Mouse (Mus musculus) adrenal gland (tissue): ENCODE data around the gene Slc6a9.

Experiments used
- intact Hi-C: fragments of 180-260 bp; cut with DNase I; formaldehyde crosslinking; loops from one replicate; pipeline ENCODE4 v1.15.1; 2025

The Slc6a9 gene

GRCm38 (mm10) chr4:117839366-117839765 is 5.1 kb downstream of the Slc6a9 start:
- intact Hi-C loops = no loop called here

- intact Hi-C loops = no loop called here
Observed at GRCm38 (mm10) chr4:117840821-117841220, 6.5 kb downstream of the Slc6a9 start.

- intact Hi-C loops = no loop called here
Observed at GRCm38 (mm10) chr4:117841566-117841965, 7.3 kb downstream of the Slc6a9 start.

DNA sequence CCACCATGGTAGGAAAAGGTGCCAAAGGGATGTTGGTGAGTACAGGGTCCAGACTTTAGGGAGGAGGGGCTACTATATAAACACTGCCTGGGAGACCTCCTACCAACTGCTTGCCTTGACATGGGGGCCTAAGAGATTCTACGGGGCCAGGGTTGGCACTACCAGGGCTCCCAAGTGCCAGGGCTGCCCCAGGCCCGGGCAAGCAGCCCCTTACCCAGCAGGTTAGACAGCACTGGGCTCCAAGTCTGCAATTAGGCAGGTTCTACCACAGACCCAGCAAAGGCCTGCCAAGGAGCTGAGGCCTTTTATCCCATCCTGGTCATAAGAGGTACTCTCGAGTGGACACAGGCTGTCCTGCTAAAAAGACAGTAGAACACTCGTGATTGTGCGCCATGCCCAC is 8.8 kb downstream of the Slc6a9 start:
- intact Hi-C loops = no loop called here

DNA sequence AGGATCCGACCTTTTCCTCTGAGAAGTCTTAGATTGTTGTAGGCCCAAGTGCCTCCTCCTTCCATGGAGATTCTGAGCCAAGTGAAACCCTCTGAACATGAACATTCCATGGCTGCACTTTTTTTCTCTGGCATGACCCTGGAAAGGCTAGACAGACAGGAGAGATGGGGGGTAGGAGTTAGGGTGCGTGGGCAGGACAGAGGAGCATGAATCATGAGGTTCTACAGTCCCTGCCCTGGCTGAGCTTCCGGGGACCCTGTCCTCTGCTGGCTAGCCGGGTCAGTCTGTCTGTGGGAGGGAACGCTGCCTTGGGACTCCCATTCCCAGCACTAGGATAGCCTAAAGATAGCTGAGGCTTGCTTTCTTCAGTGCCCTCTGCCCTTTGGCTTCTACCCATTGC is 10.2 kb downstream of the Slc6a9 start:
- intact Hi-C loops = no loop called here

GRCm38 (mm10) chr4:117845316-117845715 is 11.0 kb downstream of the Slc6a9 start:
- intact Hi-C loops = no loop called here

DNA sequence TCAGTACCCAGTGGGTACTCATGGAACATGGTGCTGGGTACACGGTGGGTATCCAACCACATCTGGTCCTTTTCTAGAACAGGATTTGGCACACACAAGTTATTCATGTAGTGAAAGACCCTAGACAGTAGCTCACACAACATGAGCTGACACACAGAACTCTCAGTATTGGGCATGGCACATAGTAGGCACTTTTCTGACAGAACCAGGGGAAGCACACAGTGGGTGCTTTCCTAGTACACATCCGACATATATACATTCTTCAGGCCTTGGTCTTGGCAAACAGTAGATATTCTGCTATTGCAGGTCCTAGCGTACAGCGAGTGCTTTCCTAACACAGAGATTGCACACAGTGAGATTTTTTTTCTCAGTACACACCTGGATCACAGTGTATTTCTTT is 12.0 kb downstream of the Slc6a9 start:
- intact Hi-C loops = no loop called here

DNA sequence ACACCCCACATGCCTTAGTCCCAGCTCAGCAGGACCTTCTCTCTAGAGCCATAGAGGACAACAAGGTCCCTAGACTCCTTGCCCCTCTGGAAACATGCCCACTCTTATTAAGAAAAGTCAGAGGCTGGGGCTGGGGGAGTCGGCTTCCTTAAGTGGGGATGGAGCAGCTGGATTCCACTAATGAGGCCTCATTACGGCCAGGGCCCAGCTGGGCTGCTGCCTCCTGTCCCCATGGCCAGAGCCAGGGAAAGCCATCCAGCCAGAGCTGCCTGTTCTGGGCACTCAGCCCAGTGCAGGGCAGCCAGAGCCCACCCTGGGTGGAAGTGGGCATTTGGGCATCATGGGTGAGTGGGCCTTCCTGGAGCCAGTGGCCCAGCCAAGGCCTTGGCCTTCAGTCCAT is 12.7 kb downstream of the Slc6a9 start:
- intact Hi-C loops = no loop called here

GRCm38 (mm10) chr4:117849063-117849462 is 14.8 kb downstream of the Slc6a9 start:
- intact Hi-C loops = no loop called here

GRCm38 (mm10) chr4:117849506-117849905 is 15.2 kb downstream of the Slc6a9 start:
- intact Hi-C loops = no loop called here

GRCm38 (mm10) chr4:117850176-117850575 is 15.9 kb downstream of the Slc6a9 start:
- intact Hi-C loops = no loop called here

DNA sequence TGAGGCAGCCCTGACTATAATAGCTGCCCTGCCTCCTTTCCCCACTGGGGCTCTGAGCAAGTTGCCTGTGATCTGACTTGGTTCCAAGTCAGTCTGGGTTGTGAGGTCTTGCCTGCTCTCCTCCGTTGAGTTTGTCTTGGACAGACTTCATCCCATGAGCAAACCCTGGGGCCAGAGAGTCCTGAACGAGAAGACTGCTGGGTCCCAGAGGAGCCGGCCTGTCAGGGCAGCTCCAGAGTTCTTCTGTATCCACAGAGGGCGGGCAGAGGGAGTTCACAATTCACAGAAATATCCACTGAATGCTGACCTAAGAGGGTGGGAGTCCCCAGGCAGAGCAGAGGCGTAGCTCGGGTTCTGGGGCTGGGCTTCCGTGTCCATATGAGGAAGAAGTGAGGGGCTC is 16.6 kb downstream of the Slc6a9 start:
- intact Hi-C loops = no loop called here

DNA sequence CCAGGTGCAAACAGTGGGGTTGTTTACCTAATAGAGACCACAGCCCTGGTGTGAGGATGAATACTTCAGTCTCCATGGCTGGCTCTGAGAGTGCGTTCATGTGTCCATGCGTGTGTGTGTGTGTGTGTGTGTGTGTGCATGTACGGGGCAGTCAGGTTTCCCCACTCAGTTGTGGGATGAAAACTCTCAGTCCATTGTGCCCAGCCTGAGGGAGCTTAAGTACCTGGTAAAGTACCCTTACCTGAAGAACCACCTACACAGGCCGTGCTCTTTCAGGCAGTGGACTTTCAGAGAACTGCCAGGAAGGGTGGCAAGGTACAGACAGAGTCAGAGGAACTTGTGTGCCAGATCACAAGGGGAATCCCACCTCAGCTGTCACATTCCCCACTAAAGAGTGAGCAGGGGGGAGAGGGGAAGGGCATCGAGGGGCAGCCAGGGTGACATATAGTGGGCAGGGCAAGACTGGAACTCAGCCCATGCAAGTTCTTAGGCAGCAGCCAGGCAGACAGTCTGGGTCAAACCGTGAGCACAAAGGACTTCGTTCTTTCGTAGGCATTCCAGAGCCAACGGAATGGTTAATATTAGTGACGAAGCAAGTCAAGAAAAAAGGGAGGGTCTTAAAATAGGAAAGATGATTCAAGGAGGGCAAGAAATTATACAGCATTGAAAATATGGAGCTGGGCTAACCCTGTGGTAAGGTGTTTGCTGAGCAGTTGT is 18.0 kb downstream of the Slc6a9 start:
- intact Hi-C loops = no loop called here

DNA sequence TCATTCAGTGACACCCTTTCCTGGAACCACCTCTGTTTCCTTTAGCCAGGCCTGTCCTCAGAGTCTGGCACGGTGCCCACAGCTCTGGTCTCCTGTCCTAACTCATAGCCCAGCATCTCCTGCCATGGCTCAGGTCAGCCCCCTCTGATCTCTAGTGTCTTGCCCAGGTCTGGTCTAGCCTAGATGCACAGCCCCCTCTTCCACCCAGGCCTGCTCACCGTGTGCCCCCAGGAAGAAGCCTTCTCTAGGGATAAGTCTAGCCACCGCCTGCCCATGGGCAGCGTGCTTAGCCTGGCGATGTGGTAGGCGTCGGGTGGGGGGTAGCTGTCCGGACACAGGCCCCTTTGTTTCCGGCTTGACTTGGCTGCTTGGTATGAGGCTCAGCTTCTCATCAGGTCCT is 20.8 kb downstream of the Slc6a9 start:
- intact Hi-C loops = no loop called here

- intact Hi-C loops = loop anchor here (1.0 kb wide), 1 partner anchor 29 kb away; no protein-coding TSS in a partner anchor
Observed at GRCm38 (mm10) chr4:117858794-117859193, 24.5 kb downstream of the Slc6a9 start.

DNA sequence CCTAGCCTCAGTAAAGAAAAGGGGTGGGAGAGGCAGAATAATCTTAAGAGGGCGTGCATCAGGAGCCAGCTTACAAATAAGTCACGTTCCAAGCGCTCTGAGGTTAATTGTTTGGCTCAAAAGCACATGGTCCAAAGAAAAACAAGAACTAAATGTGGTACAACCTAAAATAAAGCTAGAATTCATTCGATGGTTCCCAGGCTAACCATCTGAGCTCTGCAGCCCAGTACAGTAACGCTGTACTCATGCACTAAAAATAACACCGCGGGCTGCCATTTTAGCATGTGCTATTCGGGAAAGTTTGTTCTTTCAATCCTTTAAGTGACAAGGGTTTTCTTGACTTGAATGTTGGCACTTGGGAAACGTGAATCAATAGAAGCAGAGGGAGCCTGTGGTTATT is 26.3 kb downstream of the Slc6a9 start:
- intact Hi-C loops = no loop called here

DNA sequence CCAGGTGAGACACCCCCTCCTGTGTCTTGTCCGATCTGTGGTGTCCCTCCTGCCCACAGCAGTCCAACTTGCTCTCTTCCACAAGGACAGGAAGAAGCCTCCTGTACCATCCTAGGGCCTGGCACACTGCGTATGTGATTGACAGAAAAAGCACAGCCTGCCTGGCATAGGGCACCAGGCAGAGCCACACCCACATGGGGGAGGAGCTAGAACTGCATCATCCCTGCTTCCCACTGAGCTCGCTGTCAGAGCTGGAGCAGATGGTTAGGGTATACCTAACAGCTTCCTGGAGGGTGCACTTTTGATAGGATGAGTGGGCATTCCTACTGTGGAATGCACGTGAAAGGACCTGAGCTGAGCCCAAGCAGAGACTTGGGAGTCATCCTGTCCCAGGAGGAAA is 28.5 kb downstream of the Slc6a9 start:
- intact Hi-C loops = no loop called here

DNA sequence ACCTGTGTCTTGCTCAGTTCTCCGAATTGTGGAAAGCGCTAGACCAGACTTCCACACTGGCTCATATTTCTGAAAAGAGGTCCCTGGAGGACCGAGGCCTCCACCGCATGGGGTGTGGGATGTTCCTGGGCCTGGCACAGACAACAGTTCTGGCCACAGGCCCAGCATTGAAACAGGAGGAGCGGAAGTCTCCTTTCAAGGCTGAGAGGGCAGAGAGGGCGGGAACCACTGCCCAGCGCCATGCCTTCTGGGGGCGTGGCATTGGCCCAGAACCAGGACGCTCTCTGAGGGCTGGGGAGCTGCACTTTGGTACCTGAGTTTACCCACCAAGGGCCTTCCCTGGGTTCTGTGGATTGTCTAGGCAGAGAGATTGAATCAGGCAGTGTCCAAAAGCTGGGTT is 31.8 kb downstream of the Slc6a9 start:
- intact Hi-C loops = no loop called here

- intact Hi-C loops = no loop called here
Observed at GRCm38 (mm10) chr4:117867000-117867399, 32.7 kb downstream of the Slc6a9 start.

DNA sequence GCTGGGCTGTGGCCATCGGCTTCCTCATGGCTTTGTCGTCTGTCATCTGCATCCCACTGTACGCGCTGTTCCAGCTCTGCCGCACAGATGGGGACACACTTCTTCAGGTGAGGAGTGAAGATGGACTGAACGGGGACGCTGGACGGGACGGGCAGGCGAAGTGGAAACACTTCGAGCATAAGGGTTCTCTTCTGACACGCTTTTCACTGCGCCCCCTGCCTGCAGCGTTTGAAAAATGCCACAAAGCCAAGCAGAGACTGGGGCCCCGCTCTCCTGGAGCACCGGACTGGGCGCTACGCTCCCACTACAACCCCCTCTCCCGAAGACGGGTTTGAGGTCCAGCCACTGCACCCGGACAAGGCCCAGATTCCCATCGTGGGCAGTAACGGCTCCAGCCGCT is 33.5 kb downstream of the Slc6a9 start:
- intact Hi-C loops = no loop called here

- intact Hi-C loops = no loop called here
Observed at GRCm38 (mm10) chr4:117869317-117869716, 35.0 kb downstream of the Slc6a9 start.

GRCm38 (mm10) chr4:117870437-117870836 is 36.1 kb downstream of the Slc6a9 start:
- intact Hi-C loops = no loop called here

DNA sequence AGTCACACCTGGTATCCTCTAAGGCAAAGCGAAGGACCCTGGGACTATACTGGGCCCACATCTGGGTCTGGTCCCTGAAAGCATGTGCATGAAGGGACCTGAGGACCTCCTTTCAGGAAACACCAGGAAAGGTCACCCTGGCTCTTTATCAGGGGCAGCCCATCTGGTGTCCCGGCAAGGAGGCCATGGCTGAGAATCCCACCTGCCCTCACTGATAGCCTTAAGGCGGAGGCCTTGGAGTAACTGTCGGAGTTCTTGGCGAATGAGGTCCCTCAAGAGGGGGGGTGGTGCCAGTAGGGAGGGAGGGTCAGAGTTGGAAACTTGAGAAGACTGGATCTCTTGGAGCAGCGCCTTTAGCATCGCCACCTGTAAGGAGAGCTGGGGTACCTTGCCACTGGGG is 37.5 kb downstream of the Slc6a9 start:
- intact Hi-C loops = no loop called here

DNA sequence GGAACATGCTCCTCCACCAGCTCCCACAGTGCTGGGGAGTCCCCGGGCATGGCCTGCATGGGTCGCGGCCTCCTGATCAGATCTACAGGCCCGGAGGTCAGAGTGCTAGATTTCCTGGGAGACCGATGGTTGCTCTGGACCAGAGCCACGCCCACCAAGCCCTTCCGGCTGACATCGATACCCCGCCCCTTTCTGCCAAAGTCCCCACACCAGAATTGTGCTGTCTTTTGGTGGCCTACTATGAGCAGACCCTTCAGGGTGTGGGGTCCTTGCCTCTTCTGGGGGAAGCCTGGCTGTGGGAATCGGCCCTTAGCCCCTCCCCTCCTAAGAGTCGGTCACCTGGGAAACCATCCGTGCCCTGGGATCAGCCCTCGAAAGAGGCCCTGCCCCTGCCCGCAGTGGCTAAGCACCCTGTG is 38.2 kb downstream of the Slc6a9 start, which contains the start of gene Ccdc24:
Ccdc24 (minus strand) TSS at position 87 of the 416 bp plus-strand sequence.
- intact Hi-C loops = no loop called here
